Comparison of ENCODE assay signal across 34 mouse cellular contexts in the genomic region with DNA sequence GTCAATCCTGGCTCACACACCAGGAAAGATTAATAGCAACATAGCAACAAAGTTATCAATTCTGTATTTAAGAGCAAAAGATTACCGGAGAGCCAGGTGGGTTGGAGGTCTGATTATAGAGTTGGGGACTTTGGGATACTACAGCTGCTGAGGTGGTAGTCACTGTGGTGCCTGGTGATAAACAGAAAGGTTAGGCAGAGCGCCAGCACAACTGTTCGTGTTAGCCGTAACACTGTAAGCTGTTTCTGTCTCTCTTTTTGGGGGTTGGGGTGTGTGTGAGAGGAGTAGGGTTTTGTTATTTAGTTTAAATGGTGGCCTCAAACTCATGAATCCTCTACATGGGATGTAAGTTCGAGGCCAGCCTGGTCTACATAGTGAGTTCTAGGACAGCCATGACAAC. TPM values are rescaled to one million over a fixed set of nuclear protein-coding genes. Genes with fewer than 3 reads are reported as not detected.
"Had no signal": no experiment of that assay in that cellular context is flagged by ENCODE, and none has a peak within 500 bp of the region (broad histone marks: within the 10 kb centered on the region; RNA-seq: fewer than 3 reads in every experiment).

No protein-coding gene starts in this region.

- H3K9me3 ChIP-seq: limb, embryonic 10.5 days; limb, embryonic 15.5 days; liver, embryonic 12.5 days; liver, embryonic 13.5 days; liver, embryonic 15.5 days; lung, embryonic 15.5 days; megakaryocyte, embryonic 14.5 days; midbrain, embryonic 10.5 days; midbrain, embryonic 12.5 days; midbrain, embryonic 13.5 days; midbrain, embryonic 15.5 days had no signal

- H3K9ac ChIP-seq: limb, embryonic 12.5 days; limb, embryonic 13.5 days; limb, embryonic 15.5 days; liver, embryonic 12.5 days; liver, embryonic 13.5 days; liver, embryonic 14.5 days; liver, embryonic 15.5 days; liver, postnatal 0 days; lung, embryonic 14.5 days; lung, embryonic 15.5 days; midbrain, embryonic 12.5 days; midbrain, embryonic 13.5 days; midbrain, embryonic 15.5 days had no signal

- H3K27me3 ChIP-seq: limb, embryonic 12.5 days; limb, embryonic 13.5 days; limb, embryonic 15.5 days; liver, embryonic 12.5 days; liver, embryonic 13.5 days; liver, embryonic 15.5 days; lung, embryonic 15.5 days; megakaryocyte, embryonic 14.5 days; midbrain, embryonic 12.5 days; midbrain, embryonic 13.5 days; midbrain, embryonic 15.5 days had no signal

- DNase-seq: left cerebral cortex, postnatal 4 days; liver; liver, embryonic 13.5 days; liver, postnatal 0 days; lung, adult 18-20 months; lung, adult 2 months; lung, embryonic 14.5 days; lung, postnatal 10 days; lung, postnatal 14 days; lung, postnatal 36 days; lung, postnatal 4 days; midbrain, embryonic 14.5 days had no signal

- H3K4me3 ChIP-seq: left cerebral cortex, adult 2 months; limb, embryonic 10.5 days; limb, embryonic 12.5 days; limb, embryonic 13.5 days; limb, embryonic 15.5 days; liver, embryonic 12.5 days; liver, embryonic 13.5 days; liver, embryonic 15.5 days; lung, embryonic 15.5 days; megakaryocyte, embryonic 14.5 days; midbrain, embryonic 10.5 days; midbrain, embryonic 12.5 days; midbrain, embryonic 13.5 days; midbrain, embryonic 15.5 days; myocyte had no signal

- ATAC-seq: liver, embryonic 12.5 days; liver, postnatal 0 days; lung, postnatal 0 days; midbrain, embryonic 13.5 days; midbrain, embryonic 15.5 days; midbrain, embryonic 16.5 days had no signal

- H3K4me1 ChIP-seq: limb, embryonic 10.5 days; limb, embryonic 12.5 days; limb, embryonic 13.5 days; limb, embryonic 15.5 days; lung, embryonic 15.5 days; midbrain, embryonic 10.5 days; midbrain, embryonic 12.5 days; midbrain, embryonic 13.5 days; midbrain, embryonic 15.5 days had no signal

- H3K27ac ChIP-seq: left cerebral cortex, adult 2 months; limb, embryonic 10.5 days; limb, embryonic 12.5 days; limb, embryonic 13.5 days; limb, embryonic 15.5 days; liver, embryonic 13.5 days; liver, embryonic 14.5 days; liver, embryonic 15.5 days; lung, embryonic 15.5 days; macrophage; midbrain, embryonic 10.5 days; midbrain, embryonic 12.5 days; midbrain, embryonic 13.5 days; midbrain, embryonic 15.5 days had no signal

- H3K4me2 ChIP-seq: limb, embryonic 12.5 days; limb, embryonic 13.5 days; limb, embryonic 15.5 days; liver, embryonic 11.5 days; liver, embryonic 12.5 days; liver, embryonic 13.5 days; liver, embryonic 15.5 days; lung, embryonic 14.5 days; lung, embryonic 15.5 days; midbrain, embryonic 11.5 days; midbrain, embryonic 12.5 days; midbrain, embryonic 13.5 days; midbrain, embryonic 15.5 days had no signal

RNA-seq across cellular contexts. Expression of a gene that starts 40.1 kb away (rescaled TPM):
- total RNA-seq: megakaryocyte, adult 5-6 weeks; monocyte, adult 5-6 weeks had no signal
- polyA plus RNA-seq: macrophage had no signal
